Mouse (Mus musculus) adrenal gland (tissue): Measurements from ENCODE around the gene Ms4a5.
"Not testable (repeated sequence)": the region's sequence is repeated elsewhere in the genome, so short reads cannot be mapped to it uniquely, and the experiment has no call there.

Experiments
- intact Hi-C: fragments of 180-260 bp; cut with DNase I; formaldehyde crosslinking; loops from one replicate; pipeline ENCODE4 v1.15.1; 2025
- long read RNA-seq, 2 experiments: library from polyadenylated mRNA; unstranded; transcript quantifications; one replicate each; pipeline ENCODE4 v2.0.0; 2020; ENCODE audit warnings: borderline replicate concordance in 1 of 2; ENCODE audit not compliant: insufficient replicate concordance in 1 of 2

Ms4a5 gene
- long read RNA-seq, experiment 1 = 0 reads
- long read RNA-seq, experiment 2 = 0 reads

DNA sequence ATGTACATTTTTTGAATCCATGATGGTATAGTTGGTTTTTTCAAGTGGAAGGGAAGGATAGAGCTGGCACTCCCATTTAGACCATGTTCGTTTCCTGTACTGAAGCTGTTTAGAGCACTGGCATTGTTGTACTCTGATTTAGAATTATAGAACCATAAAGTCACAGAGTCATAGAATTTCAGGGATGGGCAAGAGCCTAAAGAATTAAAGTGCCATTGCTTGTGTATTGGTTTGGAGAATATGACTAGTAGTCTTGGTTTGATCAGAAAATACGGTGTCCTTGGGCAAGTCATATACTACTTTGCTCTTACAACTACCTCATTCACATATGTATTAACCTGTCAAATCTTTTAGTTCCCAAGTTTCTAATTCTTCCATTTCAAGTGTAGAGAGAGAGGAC, at the start of gene Ms4a5:
Gene Ms4a5 (minus strand): TSS at position 101 of the 400 bp plus-strand sequence.
- intact Hi-C loops = no loop called here

DNA sequence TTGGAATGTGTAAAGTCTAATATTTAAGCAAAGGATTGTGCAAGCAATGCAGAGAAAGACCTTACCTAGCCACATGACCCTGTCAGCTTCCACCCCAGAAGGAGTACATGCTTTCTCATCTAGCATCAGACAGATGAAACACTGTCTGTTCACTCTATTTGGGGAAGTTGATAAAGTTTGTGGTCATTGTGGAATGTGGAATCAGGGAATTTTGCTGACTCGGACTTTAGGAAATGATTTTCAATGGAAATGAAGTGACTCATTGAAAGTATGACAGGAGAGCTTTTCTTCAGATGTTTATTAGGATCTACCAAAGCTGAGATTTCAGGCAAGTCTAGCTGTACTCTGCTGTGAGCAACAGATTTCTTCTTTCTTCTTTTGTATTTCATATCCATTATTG, 37.5 kb upstream of the Ms4a5 start:
- intact Hi-C loops = no loop called here

DNA sequence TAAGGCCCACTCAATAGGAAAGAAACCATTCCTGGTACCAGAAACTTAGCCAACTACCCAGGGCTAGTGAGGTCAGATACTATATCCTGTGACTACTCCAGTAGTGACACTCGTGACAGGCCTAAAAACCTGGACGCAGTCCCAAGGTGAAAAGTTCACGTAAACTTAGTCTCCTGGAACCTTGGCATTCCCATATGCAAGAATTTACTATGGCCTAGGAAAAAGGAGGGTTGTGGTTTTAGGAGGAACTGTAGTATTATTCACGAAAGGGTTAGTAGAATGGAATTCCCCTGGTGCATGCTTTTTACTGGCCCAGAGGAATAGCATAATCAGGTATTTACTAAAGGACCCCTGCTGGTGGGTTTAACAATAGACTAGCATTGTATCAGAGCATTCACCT, 33.1 kb upstream of the Ms4a5 start:
- intact Hi-C loops = no loop called here

DNA sequence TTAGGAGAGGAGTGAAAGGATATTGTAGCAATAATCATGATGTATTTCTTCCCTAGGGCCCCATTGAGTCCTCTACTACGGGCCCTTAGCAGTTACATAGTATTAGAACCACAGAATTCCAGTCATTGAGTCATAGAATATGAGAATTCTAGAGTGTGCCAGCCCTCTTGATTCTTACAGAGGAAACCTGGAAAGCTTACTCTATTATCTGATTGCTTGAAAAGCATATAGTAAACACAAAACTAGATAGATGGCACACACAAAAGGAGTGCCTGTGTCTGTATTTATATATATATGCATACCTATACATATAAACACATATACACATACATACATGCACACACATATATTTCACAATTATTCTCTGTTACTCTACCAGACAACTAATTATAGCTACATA, 30.7 kb upstream of the Ms4a5 start, which contains the start of gene Ms4a14:
Gene Ms4a14 (minus strand): TSS at position 101 of the 400 bp plus-strand sequence.
- intact Hi-C loops = no loop called here

DNA sequence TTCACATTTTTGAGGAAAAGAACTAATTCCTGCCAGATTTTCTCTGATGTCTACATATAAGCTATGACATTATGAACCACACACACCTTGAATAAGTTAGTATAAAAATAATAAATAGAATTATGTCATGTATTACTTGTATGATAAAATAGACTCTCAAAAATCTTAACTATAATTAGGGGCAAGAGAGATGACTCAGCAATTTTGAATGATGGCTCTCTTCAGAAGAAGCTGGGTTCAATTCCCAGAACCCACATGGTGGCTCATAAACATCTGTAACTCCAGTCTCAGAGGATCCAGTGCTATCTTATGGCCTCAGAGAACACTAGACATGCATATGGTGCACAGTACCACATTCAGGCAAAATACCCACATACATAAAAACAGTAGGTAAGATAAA, 25.2 kb upstream of the Ms4a5 start:
- intact Hi-C loops = no loop called here

DNA sequence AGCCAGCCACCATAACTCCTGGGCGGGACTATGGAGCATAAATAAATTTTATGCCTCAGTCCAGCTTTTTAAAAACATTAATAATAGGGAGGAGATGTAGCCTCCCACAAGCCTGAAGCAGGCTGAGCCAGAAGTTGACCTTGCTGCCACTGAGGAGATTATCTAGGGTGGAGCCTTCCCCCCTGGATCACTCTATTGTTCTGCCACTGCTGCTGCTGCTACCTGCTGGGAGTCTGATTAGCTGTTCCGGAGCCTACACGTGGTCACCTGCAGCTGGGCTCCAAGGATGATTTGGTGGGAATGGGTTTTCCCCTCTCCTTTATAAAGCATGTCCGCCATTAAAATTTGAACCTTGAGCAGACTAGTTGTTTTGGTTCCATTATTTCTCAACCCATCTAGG, 15.9 kb upstream of the Ms4a5 start:
- intact Hi-C loops = not testable (repeated sequence)

DNA sequence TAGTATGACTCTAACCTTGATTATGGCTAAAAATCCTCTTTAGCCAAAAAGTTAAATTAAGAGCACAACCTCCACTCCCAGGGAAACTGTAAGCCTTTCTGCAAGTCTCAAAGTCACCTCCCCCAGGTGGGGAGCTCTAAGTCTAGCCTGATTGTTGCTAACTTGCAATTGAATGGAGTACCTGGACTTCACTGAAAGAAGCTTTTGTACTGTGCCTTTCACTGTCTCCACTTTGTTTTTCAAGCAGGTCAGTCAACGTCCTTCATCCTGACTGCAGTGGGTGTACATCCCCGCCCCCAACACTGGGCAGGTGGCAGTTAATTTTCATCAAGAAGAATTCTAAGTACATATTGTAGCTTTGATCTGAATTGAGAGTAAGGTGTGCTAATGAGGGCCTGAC, 15.3 kb upstream of the Ms4a5 start:
- intact Hi-C loops = no loop called here

DNA sequence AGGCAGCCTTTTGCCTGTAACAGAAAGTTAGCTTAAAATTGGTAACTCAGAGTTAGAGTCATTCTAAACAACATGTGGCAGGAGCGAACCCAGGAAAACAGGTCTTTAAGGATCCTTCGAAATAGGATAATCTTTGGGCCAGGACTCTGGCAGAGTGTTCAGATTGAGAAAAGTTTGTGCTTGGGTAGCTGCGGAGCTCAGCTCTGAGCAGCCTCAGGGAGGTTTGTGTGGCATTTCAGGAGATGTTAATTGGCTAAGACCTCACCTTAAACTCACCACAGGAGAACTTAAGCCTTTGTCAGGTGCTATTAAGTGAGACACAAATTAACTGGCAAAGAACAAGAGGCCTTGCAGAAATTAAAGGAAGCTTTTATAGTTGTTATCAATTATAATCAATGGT, 9.9 kb upstream of the Ms4a5 start:
- intact Hi-C loops = not testable (repeated sequence)

DNA sequence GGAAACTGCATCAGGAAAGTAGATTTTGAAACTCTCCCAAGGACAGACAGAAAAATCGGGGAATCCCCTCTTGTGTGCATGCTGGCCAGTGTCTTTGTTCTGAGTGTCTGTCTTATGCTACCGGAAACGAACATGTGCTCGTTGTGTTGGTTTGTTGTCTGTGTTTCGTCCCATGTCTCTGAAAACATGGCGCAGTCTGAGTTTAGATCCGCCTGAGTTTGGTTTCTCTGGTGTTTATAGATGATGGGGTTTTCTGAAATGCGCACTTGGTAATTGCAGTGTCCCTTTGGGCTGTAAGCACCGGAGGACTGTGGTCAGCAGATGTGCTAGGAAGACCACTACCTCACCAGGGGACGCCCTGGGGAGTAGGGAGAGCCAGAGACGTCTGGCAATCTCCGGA, 9.3 kb upstream of the Ms4a5 start:
- intact Hi-C loops = no loop called here

DNA sequence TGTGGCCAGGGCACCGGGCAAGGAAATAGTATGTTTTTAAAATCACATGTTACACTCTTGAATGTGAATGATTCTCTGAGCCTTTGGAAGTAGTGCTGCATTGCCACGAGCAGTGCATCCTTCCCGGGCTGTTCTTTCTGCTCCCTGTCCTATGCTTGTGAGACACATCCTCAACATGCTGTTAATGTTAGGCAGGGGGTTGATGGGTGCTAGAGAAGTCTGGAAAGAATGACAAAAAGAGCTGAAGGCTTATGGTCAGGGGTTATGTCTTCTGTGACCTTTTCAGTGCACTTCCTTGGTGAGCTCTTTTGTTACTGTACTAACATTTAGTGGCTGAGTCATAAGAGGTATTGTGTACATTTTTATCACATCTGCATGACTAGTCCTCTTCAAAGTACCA, 3.5 kb downstream of the Ms4a5 start:
- intact Hi-C loops = no loop called here

DNA sequence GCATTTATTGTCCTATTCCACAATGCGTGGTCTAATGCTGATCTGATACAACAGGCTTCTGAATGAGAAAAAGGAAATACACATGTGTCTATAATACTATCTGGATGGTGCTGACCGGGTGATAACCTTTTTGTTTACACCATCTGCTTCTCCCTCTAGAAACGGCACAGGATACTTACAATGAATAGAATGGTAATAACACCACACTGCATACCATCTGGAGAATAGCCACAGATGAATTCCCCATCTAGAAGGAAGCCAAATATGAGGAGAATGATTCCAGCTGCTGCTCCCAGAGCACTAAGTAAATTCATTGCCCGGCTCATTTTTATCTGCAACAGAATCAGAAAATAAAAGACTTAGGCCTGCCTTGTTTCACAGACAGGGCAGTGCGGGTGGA, 7.2 kb downstream of the Ms4a5 start:
- intact Hi-C loops = no loop called here

DNA sequence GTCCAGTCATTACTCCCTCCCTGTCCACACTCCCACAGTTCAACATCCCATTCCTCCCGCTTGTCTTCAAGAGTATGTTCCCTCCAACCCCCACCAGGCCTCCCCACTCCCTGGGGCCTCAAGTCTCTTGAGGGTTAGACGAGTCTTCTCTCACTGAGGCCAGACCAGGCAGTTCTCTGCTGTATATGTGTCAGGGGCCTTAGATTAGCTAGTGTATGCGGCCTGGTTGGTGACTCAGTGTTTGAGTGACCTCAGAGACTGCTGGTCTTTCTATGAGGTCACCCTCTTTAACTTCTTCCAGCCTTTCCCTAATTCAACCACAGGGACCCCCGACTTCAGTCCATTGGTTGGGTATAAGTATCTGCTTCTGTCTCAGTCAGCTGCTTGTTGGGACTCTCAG, 16.7 kb downstream of the Ms4a5 start:
- intact Hi-C loops = no loop called here

DNA sequence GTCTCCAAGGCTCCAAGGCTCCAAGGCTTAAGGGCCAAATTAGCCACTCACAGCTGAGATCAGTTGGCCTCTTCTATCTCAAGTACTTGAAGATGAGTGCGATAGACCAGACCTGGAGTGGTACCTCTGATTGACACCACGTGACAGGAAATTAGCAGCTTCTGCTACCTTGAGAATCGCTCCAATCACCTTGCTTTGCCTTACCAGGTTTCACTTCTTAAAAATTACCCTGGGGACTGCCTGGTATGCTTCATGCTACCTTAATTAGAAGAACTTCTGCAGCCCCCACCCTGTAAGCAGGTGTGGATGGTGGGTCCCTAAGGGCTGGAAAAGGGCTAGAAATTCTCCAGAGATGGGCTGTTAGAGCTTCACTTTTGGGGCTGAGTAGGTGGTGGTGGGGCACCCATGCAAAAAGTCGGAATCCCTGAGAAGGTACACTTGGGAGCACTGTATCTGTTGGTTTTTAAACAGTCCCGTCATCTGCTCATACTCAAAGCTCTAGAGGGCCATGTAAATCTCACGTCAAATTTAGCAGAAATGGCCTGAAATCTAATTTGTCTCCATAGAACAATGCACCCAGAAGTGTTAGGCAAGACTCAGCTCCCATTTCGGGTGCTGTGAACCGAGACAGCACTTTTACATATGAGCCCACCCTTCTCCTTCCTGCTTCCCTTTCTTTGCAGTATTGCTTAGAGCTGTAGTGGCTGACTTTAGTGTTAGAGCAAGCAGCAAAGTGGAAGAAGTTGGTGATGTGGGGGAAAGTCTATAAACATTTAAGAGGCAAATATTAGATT, 17.4 kb downstream of the Ms4a5 start, which contains the start of gene Ms4a1:
Gene Ms4a1 (minus strand): TSS at position 190 of the 794 bp plus-strand sequence.
- intact Hi-C loops = no loop called here

DNA sequence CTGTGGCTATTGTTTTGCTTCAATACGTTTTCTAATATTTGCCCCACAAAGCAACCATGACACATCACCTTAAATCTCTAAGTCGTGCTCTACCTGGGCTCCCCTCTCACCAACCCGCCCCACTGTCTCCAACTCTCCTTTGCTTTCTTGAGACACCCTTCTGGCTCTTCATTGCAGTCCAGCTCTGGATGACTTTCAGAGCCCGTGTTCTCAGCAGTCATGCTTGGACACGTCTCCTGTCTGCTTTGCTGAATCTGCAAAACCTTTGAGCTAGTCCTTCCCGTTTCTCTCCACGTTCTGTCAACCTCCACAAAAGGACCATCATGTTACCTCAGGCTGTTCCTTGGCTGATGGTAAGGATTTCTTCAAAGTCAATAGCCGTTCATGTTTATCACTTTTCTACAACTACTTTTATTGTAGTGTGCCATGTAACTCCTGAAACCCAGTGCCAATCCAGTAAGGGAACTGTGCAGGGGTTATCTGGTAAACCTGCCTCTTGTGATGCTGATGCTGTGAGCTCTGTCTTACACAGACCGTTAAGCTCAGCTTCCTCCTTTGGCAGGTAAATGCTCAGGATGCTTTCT, 19.0 kb downstream of the Ms4a5 start:
- intact Hi-C loops = no loop called here

DNA sequence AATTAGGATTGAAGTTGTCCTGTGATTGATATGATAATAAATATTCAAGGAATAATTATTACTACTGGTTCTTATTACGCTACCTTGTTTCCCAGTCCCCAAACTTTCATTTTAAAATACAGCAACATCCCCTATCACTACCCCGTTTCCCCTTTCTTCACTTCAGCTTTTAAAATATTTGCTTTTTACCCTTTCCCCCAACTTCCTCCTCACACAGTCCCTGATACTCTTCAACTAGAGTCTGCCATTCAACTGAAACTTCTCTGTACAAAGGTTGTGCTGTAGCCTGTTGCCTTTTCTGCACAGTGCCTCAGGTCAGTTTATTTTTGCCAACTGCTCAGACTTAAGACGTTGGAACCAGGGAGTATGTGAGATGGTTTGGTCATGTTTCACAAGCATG, 20.1 kb downstream of the Ms4a5 start:
- intact Hi-C loops = no loop called here

DNA sequence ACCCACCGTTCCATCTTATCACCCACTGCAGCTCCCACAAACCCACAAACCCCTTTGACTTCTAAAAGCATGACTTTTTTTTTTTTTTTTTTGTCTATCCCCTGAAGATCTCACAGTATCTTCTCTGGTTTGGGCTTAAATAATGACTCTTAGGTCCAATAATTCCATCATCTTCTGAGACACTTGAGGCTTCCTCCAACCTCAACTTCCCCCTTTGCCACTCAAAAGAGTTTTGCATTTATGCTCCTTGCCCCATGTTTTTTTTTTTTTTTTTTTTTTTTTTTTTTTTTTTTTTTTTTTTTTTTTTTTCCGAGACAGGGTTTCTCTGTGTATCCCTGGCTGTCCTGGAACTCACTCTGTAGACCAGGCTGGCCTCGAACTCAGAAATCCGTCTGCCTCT, 20.7 kb downstream of the Ms4a5 start:
- intact Hi-C loops = not testable (repeated sequence)

DNA sequence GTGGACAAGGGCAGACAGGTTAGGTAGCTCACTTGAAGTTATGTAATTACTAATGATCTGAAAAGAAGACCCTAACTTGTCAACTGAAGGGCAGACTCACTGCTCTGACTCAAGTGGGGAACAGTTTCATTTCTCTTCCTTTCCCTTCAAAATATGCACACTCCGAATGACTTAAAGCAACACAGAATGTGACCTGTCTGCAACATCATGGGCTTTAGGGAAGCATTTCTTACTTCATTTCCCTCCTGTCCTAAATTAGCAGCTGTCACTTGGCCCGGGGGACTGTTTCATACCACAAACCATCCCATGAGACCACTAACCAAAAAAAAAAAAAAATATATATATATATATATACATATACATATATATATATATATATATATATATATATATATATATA, 22.2 kb downstream of the Ms4a5 start:
- intact Hi-C loops = no loop called here

DNA sequence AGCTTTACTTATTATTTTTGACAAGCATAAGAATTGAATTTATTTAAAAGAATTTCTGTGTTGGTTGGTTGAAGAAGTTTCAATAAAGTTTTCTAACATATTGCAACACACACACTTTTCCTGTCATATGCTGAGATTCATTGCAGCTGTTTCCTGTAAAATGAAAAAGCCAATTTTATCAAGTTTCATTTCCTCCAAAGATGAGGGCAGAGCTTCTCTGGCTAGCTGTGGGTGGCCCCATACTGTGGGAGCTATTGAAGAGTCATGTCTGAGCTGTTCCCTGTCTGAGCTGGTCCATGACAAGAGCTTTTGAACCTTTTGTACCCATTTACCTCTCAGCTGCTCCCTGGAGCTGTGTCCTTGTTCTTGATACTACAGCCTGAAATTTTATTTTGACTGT, 39.4 kb downstream of the Ms4a5 start:
- intact Hi-C loops = no loop called here

DNA sequence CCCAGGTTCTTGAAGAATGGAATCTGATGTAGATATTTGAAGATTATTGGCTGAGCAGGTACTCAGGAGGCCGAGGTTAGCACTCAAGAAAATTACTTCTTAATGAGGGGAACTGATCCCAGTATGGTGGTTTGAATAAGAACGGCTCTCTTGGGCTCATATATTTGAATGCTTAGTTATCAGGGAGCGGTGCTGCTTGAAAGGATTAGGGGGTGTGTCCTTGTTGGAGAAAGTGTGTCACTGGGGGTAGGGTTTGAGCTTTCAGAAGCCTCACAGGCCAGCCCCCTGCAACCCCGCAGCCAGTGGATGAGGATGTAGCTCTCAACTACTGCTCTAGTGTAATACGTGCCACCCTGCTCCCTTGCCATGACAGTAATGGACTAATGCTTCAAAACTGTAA, 41.1 kb downstream of the Ms4a5 start:
- intact Hi-C loops = no loop called here

DNA sequence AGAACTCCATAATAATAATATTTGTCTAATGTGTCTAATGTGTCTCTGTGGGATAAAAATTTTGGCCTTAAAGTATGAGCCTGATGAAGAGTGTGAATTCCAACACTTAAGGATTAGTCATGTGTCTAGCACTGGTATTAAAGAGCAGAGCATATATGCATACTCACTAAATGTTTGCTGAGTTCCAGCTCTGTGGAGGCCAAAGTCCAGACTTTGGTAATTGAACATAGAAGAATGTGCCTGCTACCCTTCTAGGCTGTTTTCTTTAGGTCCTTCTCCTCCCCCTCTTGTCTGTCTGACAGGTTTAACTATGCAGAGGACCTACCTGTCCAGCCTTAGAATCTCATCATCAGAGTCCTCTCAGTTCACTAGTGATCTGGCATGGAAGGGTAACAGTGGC, 47.9 kb downstream of the Ms4a5 start:
- intact Hi-C loops = no loop called here

DNA sequence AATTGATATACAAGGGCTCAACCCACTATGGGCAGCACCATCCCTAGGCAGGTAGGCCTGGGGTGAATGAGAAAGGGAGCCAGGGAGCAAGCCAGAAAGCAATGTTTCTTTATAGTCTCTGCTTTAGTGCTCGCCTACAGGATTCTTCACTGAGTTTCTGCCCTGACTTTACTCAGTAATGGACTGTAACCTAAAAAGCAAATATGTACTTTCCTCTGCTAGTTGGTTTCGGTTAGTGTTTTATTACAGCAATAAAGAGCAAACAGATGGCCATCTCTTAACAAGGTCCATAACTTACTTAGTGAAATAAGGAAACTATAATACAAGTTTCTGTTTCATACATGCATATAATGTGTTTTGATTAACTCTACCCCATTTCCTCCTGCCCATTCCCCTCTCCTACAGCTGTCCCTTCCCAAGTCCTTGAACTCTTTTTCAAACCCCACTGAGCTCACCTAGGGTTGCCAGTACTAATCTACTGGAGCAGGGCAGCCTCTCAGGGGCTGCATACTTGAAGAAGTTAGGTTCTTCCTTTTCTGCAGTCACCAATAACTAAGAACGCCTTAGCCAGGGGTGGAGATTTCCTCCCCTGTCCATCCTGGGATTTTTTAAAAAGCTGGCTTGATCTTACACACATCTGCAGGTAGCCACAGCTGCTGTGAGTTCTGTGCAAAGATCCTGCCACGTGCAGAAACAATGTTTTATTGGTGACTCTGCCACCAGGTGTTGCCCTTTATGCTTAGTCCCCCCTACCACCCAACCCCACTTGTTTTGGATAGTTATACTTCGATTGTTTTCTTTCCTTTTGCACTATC, 48.5 kb downstream of the Ms4a5 start:
- intact Hi-C loops = no loop called here

DNA sequence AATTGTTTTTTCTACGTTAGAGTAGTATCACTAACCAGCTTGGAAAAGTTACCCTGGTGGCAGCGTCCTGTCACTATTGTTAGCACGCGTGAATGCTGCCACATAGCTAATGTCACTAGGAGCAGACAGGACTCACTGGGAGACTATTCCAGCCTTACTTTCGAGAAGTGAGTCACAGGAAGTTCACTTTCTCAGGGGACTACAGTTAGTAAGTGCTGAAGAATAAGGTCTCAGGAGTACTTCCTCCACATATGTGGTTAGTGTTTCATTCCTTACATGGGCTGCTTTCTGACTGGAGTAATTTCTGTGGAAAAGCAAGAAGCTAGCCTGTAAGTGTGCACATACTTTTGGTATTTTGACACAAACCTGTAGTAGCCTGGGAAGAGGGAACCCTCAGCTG, 49.4 kb downstream of the Ms4a5 start:
- intact Hi-C loops = no loop called here
